Mouse (Mus musculus): ENCODE measurements at regions not wholly inside any gene's neighbourhood (a gene's known extent, or its start where the extent isn't known, plus 50 kb on each side); places are given as distances from the start of the nearest gene placed in this dataset.
"Not testable (repeated sequence)": the region's sequence is repeated elsewhere in the genome, so short reads cannot be mapped to it uniquely, and the experiment has no call there.

GRCm38 (mm10) chr17:29430401-29430800 lies 60.2 kb upstream of the Pim1 start:
- no peak for DNase-seq

GRCm38 (mm10) chr17:29430806-29431205 lies 59.7 kb upstream of the Pim1 start:
- DNase-seq, result no peak

GRCm38 (mm10) chr17:29431553-29432297 lies 58.8 kb upstream of the Pim1 start:
- DNase-seq, result no peak

- no peak for DNase-seq
Observed at GRCm38 (mm10) chr17:29432666-29433065, 57.9 kb upstream of the Pim1 start.

GRCm38 (mm10) chr17:29433370-29433769 lies 57.2 kb upstream of the Pim1 start:
- no peak for DNase-seq

- no peak for DNase-seq
Observed at GRCm38 (mm10) chr17:29434074-29434944, 56.2 kb upstream of the Pim1 start.

- no peak for DNase-seq
Observed at GRCm38 (mm10) chr17:29435345-29436006, 55.1 kb upstream of the Pim1 start.

- DNase-seq, result not testable (repeated sequence)
Observed at GRCm38 (mm10) chr17:29436484-29436870, 54.1 kb upstream of the Pim1 start.

GRCm38 (mm10) chr17:29436871-29437534 lies 53.5 kb upstream of the Pim1 start:
- DNase-seq, result peak; percentile 94

- DNase-seq, result no peak
Observed at GRCm38 (mm10) chr17:29437535-29438324, 52.8 kb upstream of the Pim1 start.

- peak; percentile 74 for DNase-seq
Observed at GRCm38 (mm10) chr17:29438347-29439235, 52.0 kb upstream of the Pim1 start.

- DNase-seq, result no peak
Observed at GRCm38 (mm10) chr17:29439992-29440391, 50.6 kb upstream of the Pim1 start.

- DNase-seq, result no peak
Observed at GRCm38 (mm10) chr17:29440490-29440889, 50.1 kb upstream of the Pim1 start.

Measured in retina, postnatal 1 day (tissue).